Mouse (Mus musculus): ENCODE results near the gene Krtap6-1.
"Not testable (repeated sequence)": the region's sequence is repeated elsewhere in the genome, so short reads cannot be mapped to it uniquely, and the experiment has no call there.

The Krtap6-1 gene

DNA sequence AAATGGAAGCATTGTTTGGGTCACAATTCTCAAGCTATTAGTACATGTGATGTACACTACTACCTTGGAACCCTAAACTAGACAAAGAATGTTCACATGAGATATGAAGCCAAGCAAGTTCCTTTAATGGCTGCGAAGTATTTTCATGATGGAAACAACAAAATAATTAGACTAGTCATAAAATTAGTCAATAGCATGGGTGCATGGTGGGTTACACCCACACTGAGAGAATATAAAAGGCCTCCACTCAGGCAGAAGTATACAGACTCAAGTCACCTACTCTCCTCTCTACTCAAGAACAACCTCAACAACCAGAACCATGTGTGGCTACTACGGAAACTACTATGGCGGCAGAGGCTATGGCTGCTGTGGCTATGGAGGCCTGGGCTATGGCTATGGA lies at the start of gene Krtap6-1:
Gene Krtap6-1, plus strand, starts transcription at position 301 of the 400 bp plus-strand sequence.
- DNase-seq: not testable (repeated sequence)

DNA sequence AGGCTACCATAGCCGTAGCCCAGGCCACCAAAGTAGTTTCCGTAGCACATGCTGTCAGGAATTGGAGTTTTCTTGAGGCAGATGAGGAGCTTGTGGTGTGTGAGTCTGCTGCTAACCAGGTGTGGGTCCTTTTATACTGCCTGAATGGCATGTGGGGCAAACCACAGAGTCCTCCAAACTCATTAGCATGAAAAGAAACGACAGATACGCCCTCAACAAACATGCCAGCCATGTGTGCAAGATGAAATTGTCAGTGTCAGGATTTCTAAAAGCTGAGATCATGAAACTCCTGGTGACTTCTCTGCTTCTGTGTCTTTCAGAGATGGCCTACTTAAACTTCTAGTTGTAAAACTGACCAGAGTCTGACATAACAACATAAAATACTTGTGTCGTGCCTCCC lies 20.8 kb upstream of the Krtap6-1 start, which contains the start of gene Krtap22-2:
Gene Krtap22-2, minus strand, starts transcription at position 101 of the 400 bp plus-strand sequence.
- no peak for DNase-seq

DNA sequence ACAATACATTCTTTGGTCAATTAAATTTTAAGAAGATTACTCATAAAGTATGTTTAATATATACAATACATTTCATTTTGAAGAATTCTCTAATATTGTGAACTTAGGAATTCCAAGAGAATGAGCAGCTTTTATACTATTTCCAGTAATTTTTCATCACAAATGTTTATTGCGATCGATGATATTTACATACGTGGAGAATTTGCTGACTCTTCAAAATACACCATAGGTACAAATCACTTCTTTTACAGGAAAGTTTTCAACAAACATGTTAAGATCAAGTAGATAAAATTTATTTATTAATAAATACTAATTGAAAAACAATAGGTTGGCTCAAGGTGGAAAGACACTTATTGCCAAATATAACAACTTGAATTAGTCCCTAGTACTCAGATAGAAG lies 17.5 kb upstream of the Krtap6-1 start:
- DNase-seq: no peak

DNA sequence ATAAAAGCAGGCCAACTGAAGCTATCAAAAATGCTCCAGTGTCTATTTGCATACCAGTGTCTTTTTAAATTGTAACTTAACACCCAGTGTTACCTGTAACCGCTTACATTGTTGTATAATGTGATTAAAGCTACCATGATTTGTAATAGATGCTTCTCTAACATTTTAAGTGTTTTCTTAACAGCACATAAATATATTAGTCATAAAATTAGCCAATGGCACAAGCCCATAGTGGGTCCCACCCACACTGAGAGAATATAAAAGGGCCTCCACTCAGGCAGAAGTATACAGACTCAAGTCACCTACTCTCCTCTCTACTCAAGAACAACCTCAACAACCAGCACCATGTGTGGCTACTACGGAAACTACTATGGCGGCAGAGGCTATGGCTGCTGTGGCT lies 16.5 kb upstream of the Krtap6-1 start, which contains the start of gene Gm10229:
Gene Gm10229, plus strand, starts transcription at position 301 of the 400 bp plus-strand sequence.
- DNase-seq: not testable (repeated sequence)

DNA sequence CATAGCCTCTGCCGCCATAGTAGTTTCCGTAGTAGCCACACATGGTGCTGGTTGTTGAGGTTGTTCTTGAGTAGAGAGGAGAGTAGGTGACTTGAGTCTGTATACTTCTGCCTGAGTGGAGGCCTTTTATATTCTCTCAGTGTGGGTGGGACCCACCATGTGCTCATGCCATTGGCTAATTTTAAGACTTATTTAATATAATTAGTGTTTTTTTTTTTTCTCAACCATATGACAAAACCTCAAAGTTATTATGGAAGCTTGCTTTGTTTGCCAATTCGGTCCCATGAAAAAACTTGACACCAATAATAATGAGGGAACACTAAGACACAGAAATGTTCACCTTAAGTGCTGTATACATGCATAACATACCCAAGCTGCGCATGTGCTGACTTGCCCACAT lies 9.9 kb downstream of the Krtap6-1 start, which contains the start of gene Gm10228:
Gene Gm10228, minus strand, starts transcription at position 101 of the 400 bp plus-strand sequence.
- DNase-seq: not testable (repeated sequence)

DNA sequence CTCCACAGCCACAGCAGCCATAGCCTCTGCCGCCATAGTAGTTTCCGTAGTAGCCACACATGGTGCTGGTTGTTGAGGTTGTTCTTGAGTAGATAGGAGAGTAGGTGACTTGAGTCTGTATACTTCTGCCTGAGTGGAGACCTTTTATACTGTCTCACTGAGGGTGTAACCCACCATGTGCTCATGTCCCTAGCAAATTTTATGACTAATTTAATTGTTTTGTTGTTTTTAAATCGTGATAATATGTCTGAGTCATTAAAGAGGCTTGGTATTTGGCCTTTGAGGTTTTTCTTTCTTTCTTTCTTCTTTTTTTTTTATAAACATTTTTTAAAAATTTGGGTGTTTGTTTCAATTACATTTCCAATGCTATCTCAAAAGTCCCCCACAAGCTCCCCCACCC lies 16.3 kb downstream of the Krtap6-1 start, which contains the start of gene Krtap6-5:
Gene Krtap6-5, minus strand, starts transcription at position 101 of the 400 bp plus-strand sequence.
- DNase-seq: no peak

DNA sequence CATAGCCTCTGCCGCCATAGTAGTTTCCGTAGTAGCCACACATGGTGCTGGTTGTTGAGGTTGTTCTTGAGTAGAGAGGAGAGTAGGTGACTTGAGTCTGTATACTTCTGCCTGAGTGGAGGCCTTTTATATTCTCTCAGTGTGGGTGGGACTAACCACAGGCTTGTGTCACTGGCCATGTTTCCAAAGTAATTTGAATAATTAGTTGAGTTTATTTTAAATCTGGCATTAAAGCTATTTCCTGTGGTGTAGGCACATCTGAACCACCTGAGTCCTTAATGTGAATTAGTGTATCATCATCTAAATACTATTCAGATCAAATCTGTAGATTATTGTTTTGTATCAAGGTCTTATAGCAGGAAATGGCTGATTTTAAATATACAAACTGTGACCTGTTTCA lies 32.4 kb downstream of the Krtap6-1 start, which contains the start of gene 1110025L11Rik:
Gene 1110025L11Rik, minus strand, starts transcription at position 101 of the 400 bp plus-strand sequence.
- DNase-seq: not testable (repeated sequence)

DNA sequence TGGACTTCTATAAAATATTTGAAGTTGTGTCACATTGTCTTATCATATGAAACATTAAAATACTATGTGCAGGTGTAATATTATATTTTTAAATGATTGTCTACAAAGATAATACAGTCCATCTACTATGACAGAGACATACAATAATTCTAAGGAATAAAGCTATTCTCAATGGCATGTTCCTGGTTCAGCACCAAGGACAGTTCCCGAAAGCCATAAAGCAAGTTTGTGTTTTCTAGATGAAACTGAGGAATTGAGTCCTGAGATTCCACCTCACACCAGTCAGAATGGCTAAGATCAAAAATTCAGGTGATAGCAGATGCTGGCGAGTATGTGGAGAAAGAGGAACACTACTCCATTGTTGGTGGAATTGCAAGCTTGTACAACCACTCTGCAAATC lies 39.5 kb downstream of the Krtap6-1 start:
- DNase-seq: not testable (repeated sequence)

Measured in cerebellum, adult 11-12 months (tissue).